Mouse (Mus musculus) limb, embryonic 13.5 days (tissue): Measurements from ENCODE around the gene Etaa1. TPM values are rescaled to one million over a fixed set of nuclear protein-coding genes. Genes with fewer than 3 reads are reported as not detected.

Experiments
- ATAC-seq: fragments of 200-750 bp; cut with Nextera tagmentation; 2 replicates; pipeline ENCODE4 v1.8.0; 2017; ENCODE audit warnings: low read depth, moderate number of reproducible peaks, moderate TSS enrichment; ENCODE audit not compliant: low FRiP score
- H3K27ac ChIP-seq: fragments of 300-500 bp; sonication (generic); 2 replicates; pipeline ENCODE4 v1.5.1; 2015; ENCODE audit warnings: inconsistent platforms, mild to moderate bottlenecking, moderate library complexity
- H3K27me3 ChIP-seq: fragments of 300-500 bp; sonication (generic); 2 replicates; pipeline ENCODE4 v1.6.1; 2015; ENCODE audit warnings: mild to moderate bottlenecking, inconsistent platforms
- H3K36me3 ChIP-seq: fragments of 300-500 bp; sonication (generic); 2 replicates; pipeline ENCODE4 v1.6.1; 2015; ENCODE audit warnings: inconsistent platforms, mild to moderate bottlenecking, moderate library complexity
- H3K4me1 ChIP-seq: fragments of 300-500 bp; sonication (generic); 2 replicates; pipeline ENCODE4 v1.6.1; 2015; ENCODE audit warnings: inconsistent platforms
- H3K4me2 ChIP-seq: fragments of 300-500 bp; sonication (generic); replicated peaks from 2 replicates; pipeline ENCODE4 v1.6.1; 2015; ENCODE audit warnings: inconsistent platforms, mild to moderate bottlenecking, moderate library complexity
- H3K4me3 ChIP-seq: fragments of 300-500 bp; sonication (generic); 2 replicates; pipeline ENCODE4 v1.5.1; 2015; ENCODE audit warnings: moderate library complexity, mild to moderate bottlenecking, inconsistent platforms
- H3K9ac ChIP-seq: fragments of 300-500 bp; sonication (generic); 2 replicates; pipeline ENCODE4 v1.6.1; 2015; ENCODE audit warnings: mild to moderate bottlenecking, inconsistent platforms
- H3K9me3 ChIP-seq: fragments of 300-500 bp; sonication (generic); 2 replicates; pipeline ENCODE4 v1.6.1; 2016; ENCODE audit warnings: inconsistent platforms
- WGBS: fragments of 180-500 bp; shearing (Covaris S2); methylation state at CpG from one replicate; pipeline ENCODE4 v1.1.7; 2015; 5-methylcytosine and 5-hydroxymethylcytosine counted together
- polyA plus RNA-seq: library from polyadenylated mRNA; unstranded; fragments of >200 nt; fragmentation: Nextera tagmentation; extraction: Ambion mirVana; gene quantifications from 2 replicates; pipeline ENCODE4 v1.2.1, GENCODE M21; 2015

The Etaa1 gene
- polyA plus RNA-seq = 11.3 TPM in 2 replicates

DNA sequence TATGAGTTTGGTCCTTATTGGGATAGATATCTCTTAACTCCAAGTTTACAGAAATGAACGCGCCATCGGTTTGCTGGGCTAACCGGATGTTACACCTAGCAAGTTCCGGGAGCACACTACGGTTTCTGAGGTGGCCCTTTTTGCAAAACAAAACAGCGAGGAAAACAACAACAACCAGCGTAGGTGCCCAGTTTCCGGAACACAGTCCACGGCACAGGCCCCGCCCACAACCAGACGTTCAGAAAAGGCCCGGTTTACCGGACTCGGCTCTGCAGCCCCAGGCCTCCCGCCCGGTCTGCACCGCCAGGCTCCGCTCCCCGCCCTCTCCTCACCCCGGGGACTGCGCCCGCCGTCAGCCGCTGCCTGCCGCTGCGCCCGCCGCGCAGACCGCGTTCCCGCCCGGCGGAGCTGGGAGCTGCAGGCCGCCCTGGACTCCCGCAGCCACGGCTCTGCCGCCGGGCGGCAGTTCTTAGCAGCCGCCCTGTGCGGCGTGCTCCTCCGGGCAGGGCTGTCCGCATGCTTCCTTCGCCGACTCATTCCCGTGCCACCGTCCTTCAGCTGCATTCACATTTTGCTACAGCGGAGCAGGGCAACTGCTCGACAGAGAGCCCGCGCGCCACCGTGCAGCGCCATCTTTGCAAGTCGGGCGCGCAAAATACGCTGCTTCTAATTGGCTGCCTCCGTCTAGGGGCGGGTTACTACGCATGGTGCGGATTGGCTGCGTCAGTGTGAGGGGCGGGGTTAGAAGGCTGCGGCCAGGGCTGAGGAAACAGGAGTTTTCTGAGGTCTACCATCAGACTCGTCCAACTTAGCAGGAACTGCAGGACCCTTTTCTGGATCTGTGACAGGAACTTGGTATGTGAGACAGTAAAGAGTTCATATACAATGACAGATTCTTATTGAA, at the start of gene Etaa1:
Etaa1 (minus strand) TSS at position 645 of the 904 bp plus-strand sequence.
- Histone ChIP-seq H3K4me1 (peaks cover 8% of the 10 kb centered on the region), H3K4me2 (peak within 1 kb of the TSS; percentile 71), H3K36me3 (peaks cover 22% of the 10 kb centered on the region), H3K4me3 (peak within 1 kb of the TSS; percentile 98), H3K27me3 (no peaks in the 10 kb centered on the region), H3K9ac (peak within 1 kb of the TSS; percentile 96), H3K9me3 (no peaks in the 10 kb centered on the region), H3K27ac (peak within 1 kb of the TSS; percentile 97)
- peak; percentile 99 for ATAC-seq
- WGBS = under 1% methylated on average over 69 of the region's 69 CpGs

- no peak overlapping the region for H3K4me2 ChIP-seq
- no peak overlapping the region for H3K9ac ChIP-seq
- 81% methylated on average over 3 of the region's 3 CpGs for WGBS
- H3K9me3 ChIP-seq = no peaks in the 10 kb centered on the region
- no peaks in the 10 kb centered on the region for H3K27me3 ChIP-seq
- no peak for ATAC-seq
- no peaks in the 10 kb centered on the region for H3K4me1 ChIP-seq
- no peak overlapping the region for H3K4me3 ChIP-seq
- no peaks in the 10 kb centered on the region for H3K36me3 ChIP-seq
- H3K27ac ChIP-seq = no peak overlapping the region
These were observed 40.5 kb upstream of the Etaa1 start for GRCm38 (mm10) chr11:17994151-17994550.

- no peak overlapping the region for H3K4me2 ChIP-seq
- 90% methylated on average over 9 of the region's 9 CpGs for WGBS
These were observed 38.6 kb upstream of the Etaa1 start for GRCm38 (mm10) chr11:17992311-17992710.

GRCm38 (mm10) chr11:17983331-17983730, 29.7 kb upstream of the Etaa1 start:
- Histone ChIP-seq H3K4me1 (no peaks in the 10 kb centered on the region), H3K9ac (no peak overlapping the region), H3K9me3 (no peaks in the 10 kb centered on the region), H3K4me3 (no peak overlapping the region), H3K36me3 (no peaks in the 10 kb centered on the region), H3K27ac (no peak overlapping the region), H3K4me2 (no peak overlapping the region), H3K27me3 (no peaks in the 10 kb centered on the region)
- no peak for ATAC-seq
- WGBS = 90% methylated on average over 2 of the region's 2 CpGs

More at GRCm38 (mm10) chr11:17992311-17992710, 38.6 kb upstream of the Etaa1 start:
- Histone ChIP-seq H3K27me3 (no peaks in the 10 kb centered on the region), H3K9me3 (no peaks in the 10 kb centered on the region), H3K36me3 (no peaks in the 10 kb centered on the region), H3K9ac (no peak overlapping the region), H3K27ac (no peak overlapping the region), H3K4me1 (no peaks in the 10 kb centered on the region), H3K4me3 (no peak overlapping the region)
- ATAC-seq = no peak

DNA sequence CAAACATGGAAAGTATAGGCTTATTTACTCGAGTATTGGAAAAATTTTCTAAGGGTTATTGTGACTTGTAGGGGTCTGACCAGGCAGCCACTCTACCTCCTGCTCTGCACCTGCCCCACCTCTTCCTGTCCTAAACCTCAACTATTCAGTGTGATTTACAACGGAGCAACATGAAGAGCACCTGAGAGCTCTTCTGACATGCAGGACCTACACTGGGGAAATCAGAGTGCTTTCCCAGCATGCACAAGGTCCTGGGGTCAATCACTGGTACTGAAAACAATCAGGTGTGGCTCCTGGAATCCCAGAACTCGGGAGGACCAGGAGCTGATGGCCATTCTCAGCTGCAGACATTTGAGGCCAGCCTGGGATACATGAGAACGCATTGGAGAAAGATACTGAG, 27.6 kb upstream of the Etaa1 start:
- WGBS = 57% methylated on average over 4 of the region's 4 CpGs
- H3K4me2 ChIP-seq = no peak overlapping the region
- no peak overlapping the region for H3K9ac ChIP-seq
- ATAC-seq = no peak
- no peaks in the 10 kb centered on the region for H3K36me3 ChIP-seq
- no peaks in the 10 kb centered on the region for H3K27me3 ChIP-seq
- H3K4me3 ChIP-seq = no peak overlapping the region
- H3K4me1 ChIP-seq = no peaks in the 10 kb centered on the region
- no peak overlapping the region for H3K27ac ChIP-seq
- no peaks in the 10 kb centered on the region for H3K9me3 ChIP-seq

DNA sequence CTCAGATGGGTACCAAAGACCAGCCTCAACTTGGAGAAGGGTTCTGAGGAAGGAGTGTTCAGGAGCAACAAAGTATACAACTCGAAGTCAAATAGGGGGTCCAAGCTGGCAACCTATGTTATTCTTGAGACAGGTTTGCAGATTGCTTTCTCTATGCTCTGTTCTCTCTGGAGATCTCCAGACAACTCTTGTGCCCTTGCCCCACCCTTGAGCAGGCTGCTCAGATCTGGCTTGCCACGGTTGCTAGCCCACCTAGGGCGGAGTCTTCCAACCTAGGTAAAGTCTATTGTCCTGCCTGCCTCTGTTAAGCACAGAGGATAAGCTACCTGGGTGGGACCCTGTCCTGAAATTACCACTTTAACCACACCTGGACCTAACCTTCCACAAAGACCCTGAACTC, 21.9 kb upstream of the Etaa1 start:
- H3K4me3 ChIP-seq = no peak overlapping the region
- H3K27me3 ChIP-seq = no peaks in the 10 kb centered on the region
- H3K4me2 ChIP-seq = no peak overlapping the region
- WGBS = 88% methylated on average over 3 of the region's 3 CpGs
- no peak overlapping the region for H3K9ac ChIP-seq
- no peaks in the 10 kb centered on the region for H3K4me1 ChIP-seq
- H3K27ac ChIP-seq = no peak overlapping the region
- H3K36me3 ChIP-seq = no peaks in the 10 kb centered on the region
- H3K9me3 ChIP-seq = no peaks in the 10 kb centered on the region
- ATAC-seq = no peak

DNA sequence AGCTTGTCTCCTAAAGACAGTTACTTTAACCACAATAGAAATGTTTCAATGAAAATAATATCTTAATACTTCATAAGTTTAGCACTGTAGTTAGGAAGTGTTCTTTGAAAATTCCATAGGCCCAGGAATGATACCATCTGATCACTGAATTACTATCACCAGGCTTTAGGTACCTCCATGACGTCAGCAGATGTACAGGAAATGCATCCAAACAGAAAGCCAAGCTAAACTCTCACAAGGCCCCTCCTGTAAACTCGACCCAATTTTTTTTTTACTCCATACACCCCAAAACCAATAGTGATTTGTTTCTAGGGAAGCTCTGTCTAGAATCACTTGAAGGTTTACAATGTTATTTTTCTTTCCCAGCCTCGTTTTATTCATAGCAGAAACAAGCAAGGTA, 884 bp downstream of the Etaa1 start:
- no peaks in the 10 kb centered on the region for H3K27me3 ChIP-seq
- no peak overlapping the region for H3K27ac ChIP-seq
- no peak for ATAC-seq
- 3% methylated on average over 3 of the region's 3 CpGs for WGBS
- peak overlapping the region; percentile 71 for H3K4me2 ChIP-seq
- peaks cover 8% of the 10 kb centered on the region for H3K4me1 ChIP-seq
- H3K4me3 ChIP-seq = peak overlapping the region; percentile 98
- H3K9me3 ChIP-seq = no peaks in the 10 kb centered on the region
- H3K36me3 ChIP-seq = peaks cover 23% of the 10 kb centered on the region
- peak overlapping the region; percentile 96 for H3K9ac ChIP-seq

GRCm38 (mm10) chr11:17951336-17951735, 2.3 kb downstream of the Etaa1 start:
- no peak overlapping the region for H3K4me2 ChIP-seq
- no peak overlapping the region for H3K27ac ChIP-seq
- H3K9ac ChIP-seq = no peak overlapping the region
- no peaks in the 10 kb centered on the region for H3K9me3 ChIP-seq
- H3K27me3 ChIP-seq = no peaks in the 10 kb centered on the region
- ATAC-seq = no peak
- H3K4me1 ChIP-seq = peaks cover 8% of the 10 kb centered on the region
- H3K4me3 ChIP-seq = no peak overlapping the region
- WGBS = 94% methylated on average over 3 of the region's 3 CpGs
- H3K36me3 ChIP-seq = peaks cover 36% of the 10 kb centered on the region

GRCm38 (mm10) chr11:17939168-17939567, 14.5 kb downstream of the Etaa1 start:
- no peak for ATAC-seq
- H3K9me3 ChIP-seq = no peaks in the 10 kb centered on the region; the same call in 1 of the 2 replicates
- peaks cover 19% of the 10 kb centered on the region for H3K36me3 ChIP-seq
- no peak overlapping the region for H3K9ac ChIP-seq
- H3K27ac ChIP-seq = no peak overlapping the region
- peaks cover under 1% of the 10 kb centered on the region; the same call in 1 of the 2 replicates for H3K4me1 ChIP-seq
- no peaks in the 10 kb centered on the region for H3K27me3 ChIP-seq
- H3K4me2 ChIP-seq = no peak overlapping the region
- WGBS = 89% methylated on average over 1 of the region's 1 CpGs
- H3K4me3 ChIP-seq = no peak overlapping the region

GRCm38 (mm10) chr11:17937931-17938330, 15.7 kb downstream of the Etaa1 start:
- Histone ChIP-seq H3K27me3 (no peaks in the 10 kb centered on the region), H3K36me3 (peaks cover 19% of the 10 kb centered on the region), H3K9ac (no peak overlapping the region), H3K27ac (no peak overlapping the region), H3K4me2 (no peak overlapping the region), H3K4me3 (no peak overlapping the region), H3K4me1 (no peaks in the 10 kb centered on the region), H3K9me3 (no peaks in the 10 kb centered on the region; the same call in 1 of the 2 replicates)
- ATAC-seq = no peak

GRCm38 (mm10) chr11:17917905-17918304, 35.8 kb downstream of the Etaa1 start:
- peak; percentile 40 for ATAC-seq
- Histone ChIP-seq H3K27me3 (no peaks in the 10 kb centered on the region), H3K4me1 (no peaks in the 10 kb centered on the region), H3K4me3 (no peak overlapping the region), H3K9ac (no peak overlapping the region), H3K9me3 (no peaks in the 10 kb centered on the region), H3K4me2 (no peak overlapping the region), H3K36me3 (no peaks in the 10 kb centered on the region), H3K27ac (no peak overlapping the region)
- WGBS = 71% methylated on average over 4 of the region's 4 CpGs

GRCm38 (mm10) chr11:17917101-17917500, 36.6 kb downstream of the Etaa1 start:
- H3K36me3 ChIP-seq = no peaks in the 10 kb centered on the region
- H3K9ac ChIP-seq = no peak overlapping the region
- H3K27ac ChIP-seq = no peak overlapping the region
- ATAC-seq = no peak
- H3K4me1 ChIP-seq = no peaks in the 10 kb centered on the region
- H3K4me2 ChIP-seq = no peak overlapping the region
- H3K27me3 ChIP-seq = no peaks in the 10 kb centered on the region
- WGBS = 83% methylated on average over 5 of the region's 5 CpGs
- H3K9me3 ChIP-seq = no peaks in the 10 kb centered on the region
- H3K4me3 ChIP-seq = no peak overlapping the region
